Comparison of ENCODE assay signal across 23 mouse cellular contexts in the genomic region with DNA sequence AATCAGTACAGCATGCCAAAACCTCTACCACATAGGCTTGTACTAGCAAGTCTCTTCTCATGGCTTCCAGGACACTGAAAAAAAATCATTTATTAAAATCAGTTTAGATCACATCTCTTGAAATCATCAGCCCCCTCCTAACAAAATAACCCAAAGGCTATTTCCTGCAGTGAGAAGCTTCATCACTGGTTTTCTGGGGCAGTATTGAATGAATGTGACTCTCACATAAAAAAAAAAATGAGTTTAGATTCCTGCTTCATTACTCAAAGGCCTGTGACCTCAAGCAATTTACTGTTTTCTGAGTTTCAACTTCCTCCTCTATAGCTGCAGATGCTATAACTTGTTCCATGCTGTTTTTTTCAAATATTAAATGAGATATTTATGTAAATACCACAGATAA. TPM values are rescaled to one million over a fixed set of nuclear protein-coding genes. Genes with fewer than 3 reads are reported as not detected.
DNase-seq lines count a peak whose midpoint lies in the region; ATAC-seq and TF ChIP-seq lines count a peak whose summit lies in the region.
"Had no signal": no experiment of that assay in that cellular context is flagged by ENCODE, and none has a peak within 500 bp of the region (broad histone marks: within the 10 kb centered on the region; RNA-seq: fewer than 3 reads in every experiment).

No protein-coding gene starts in this region.

- intact Hi-C loops in heart, postnatal 10 days (cut with DNase I), result no loop called here

- peak; percentile 41 for DNase-seq in kidney, postnatal 0 days (ENCODE audit: low spot score)
- no peak for DNase-seq in kidney, postnatal 10 days
- peak; percentile 73 for DNase-seq in 3T3-L1 (ENCODE audit: low read depth, low spot score)
- DNase-seq in A20 (ENCODE audit: low read depth, low spot score), result peak; percentile 21
- DNase-seq in NIH3T3 (ENCODE audit: low read depth), result peak; percentile 13
- DNase-seq in hindbrain, embryonic 11.5 days (ENCODE audit: low spot score), result no peak
- DNase-seq in heart, postnatal 10 days, result no peak
- DNase-seq: adrenal gland, postnatal 10 days; adrenal gland, postnatal 25 days; cerebellum, adult 11 months; cerebellum, adult 18-20 months; cerebellum, adult 8-10 months; cerebellum, adult 9-11 months; cerebellum, postnatal 14 days; cerebellum, postnatal 36 days; embryo, embryonic 11 days had no signal

- no peak overlapping the region for H3K9ac ChIP-seq in kidney, postnatal 0 days (ENCODE audit: low read depth, low read length)
- no peak overlapping the region for H3K9ac ChIP-seq in hindbrain, embryonic 11.5 days (ENCODE audit: low read depth, low read length)
- H3K9ac ChIP-seq: embryonic facial prominence, embryonic 13.5 days; embryonic facial prominence, embryonic 15.5 days; forebrain, embryonic 12.5 days had no signal

- no peak for TF ChIP-seq CTCF in kidney, postnatal 0 days (IDR thresholded peaks at IDR 0.05; ENCODE audit: low read depth)

- H3K9me3 ChIP-seq in kidney, postnatal 0 days (replicated peaks; ENCODE audit: low read length), result no peaks in the 10 kb centered on the region
- no peaks in the 10 kb centered on the region for H3K9me3 ChIP-seq in hindbrain, embryonic 11.5 days (ENCODE audit: control insufficient read depth, low read length)
- H3K9me3 ChIP-seq: embryonic facial prominence, embryonic 13.5 days; embryonic facial prominence, embryonic 15.5 days; forebrain, embryonic 10.5 days; forebrain, embryonic 12.5 days had no signal

- H3K27ac ChIP-seq in kidney, postnatal 0 days, result no peak overlapping the region
- H3K27ac ChIP-seq in hindbrain, embryonic 11.5 days (ENCODE audit: low read depth, low read length), result no peak overlapping the region
- H3K27ac ChIP-seq: embryonic facial prominence, embryonic 13.5 days; embryonic facial prominence, embryonic 15.5 days; forebrain, embryonic 10.5 days; forebrain, embryonic 12.5 days had no signal

- H3K4me1 ChIP-seq in kidney, postnatal 0 days (replicated peaks; ENCODE audit: insufficient read depth, low read length), result no peaks in the 10 kb centered on the region
- H3K4me1 ChIP-seq in hindbrain, embryonic 11.5 days (replicated peaks; ENCODE audit: control insufficient read depth, insufficient read depth, low read length), result no peaks in the 10 kb centered on the region
- H3K4me1 ChIP-seq: embryonic facial prominence, embryonic 13.5 days; embryonic facial prominence, embryonic 15.5 days; forebrain, embryonic 10.5 days; forebrain, embryonic 12.5 days had no signal

- no peak overlapping the region for H3K4me2 ChIP-seq in kidney, postnatal 0 days (ENCODE audit: low read length)
- no peak overlapping the region for H3K4me2 ChIP-seq in hindbrain, embryonic 11.5 days (replicated peaks; ENCODE audit: low read depth, low read length)
- H3K4me2 ChIP-seq: embryonic facial prominence, embryonic 13.5 days; embryonic facial prominence, embryonic 15.5 days; forebrain, embryonic 12.5 days had no signal

- H3K4me3 ChIP-seq in kidney, postnatal 0 days (replicated peaks; ENCODE audit: low read depth, low read length), result no peak overlapping the region
- no peak overlapping the region for H3K4me3 ChIP-seq in hindbrain, embryonic 11.5 days (ENCODE audit: low read depth, low read length)
- H3K4me3 ChIP-seq: embryonic facial prominence, embryonic 13.5 days; embryonic facial prominence, embryonic 15.5 days; erythroblast, embryonic 14.5 days; forebrain, embryonic 10.5 days; forebrain, embryonic 12.5 days had no signal

- no peaks in the 10 kb centered on the region for H3K36me3 ChIP-seq in kidney, postnatal 0 days (ENCODE audit: insufficient read depth, low read length)
- no peaks in the 10 kb centered on the region for H3K36me3 ChIP-seq in hindbrain, embryonic 11.5 days (ENCODE audit: control insufficient read depth, insufficient read depth, low read length)
- H3K36me3 ChIP-seq: embryonic facial prominence, embryonic 13.5 days; embryonic facial prominence, embryonic 15.5 days; forebrain, embryonic 10.5 days; forebrain, embryonic 12.5 days had no signal

- H3K27me3 ChIP-seq in kidney, postnatal 0 days (ENCODE audit: insufficient read depth, low read length), result no peaks in the 10 kb centered on the region
- H3K27me3 ChIP-seq in hindbrain, embryonic 11.5 days (ENCODE audit: control insufficient read depth, insufficient read depth, low read length), result no peaks in the 10 kb centered on the region
- H3K27me3 ChIP-seq: embryonic facial prominence, embryonic 13.5 days; embryonic facial prominence, embryonic 15.5 days; forebrain, embryonic 12.5 days had no signal

- no peak for ATAC-seq in kidney, postnatal 0 days (replicated peaks; ENCODE audit: low FRiP score, low read depth)
- ATAC-seq in hindbrain, embryonic 11.5 days (ENCODE audit: low FRiP score), result no peak
- ATAC-seq: forebrain, embryonic 14.5 days; forebrain, embryonic 16.5 days had no signal

RNA-seq across cellular contexts. Expression of a gene that starts 29.6 kb away (rescaled TPM):
- 158 and 167 TPM in 2 replicates for polyA plus RNA-seq in kidney, postnatal 0 days (2015; fragmentation: Nextera tagmentation; extraction: Ambion mirVana)
- polyA plus RNA-seq in hindbrain, embryonic 11.5 days (2014; fragmentation: Nextera tagmentation; extraction: Ambion mirVana), result 179 and 184 TPM in 2 replicates
- 100 to 1,000 TPM; 152 to 156 TPM for total RNA-seq in heart, postnatal 10 days (2021)

Comparison
In these comparisons a context has a peak if more than half of its experiments do, and no peak if none do; other contexts are left out.
1. DNase-seq: peak in kidney, postnatal 0 days (single experiment), 3T3-L1 (single experiment), A20 (single experiment) and NIH3T3 (single experiment); none in kidney, postnatal 10 days (single experiment), hindbrain, embryonic 11.5 days (single experiment) and heart, postnatal 10 days (0 of 2).